Mouse (Mus musculus) cortical plate, adult 2 months (tissue): ENCODE results near the gene Gm6169.

Experiments
- CTCF ChIP-seq: fragments of 200-500 bp; IDR thresholded peaks from 2 replicates; pipeline ENCODE4 v1.5.1; 2011; ENCODE audit warnings: mild to moderate bottlenecking, control low read depth, low read length; ENCODE audit not compliant: insufficient read depth; ENCODE audit errors: extremely low read depth
- POLR2A ChIP-seq: fragments of 200-500 bp; IDR thresholded peaks from 2 replicates; pipeline ENCODE4 v1.6.1; 2011; ENCODE audit warnings: mild to moderate bottlenecking, low read length, control low read depth; ENCODE audit not compliant: insufficient read depth; ENCODE audit errors: extremely low read depth

DNA sequence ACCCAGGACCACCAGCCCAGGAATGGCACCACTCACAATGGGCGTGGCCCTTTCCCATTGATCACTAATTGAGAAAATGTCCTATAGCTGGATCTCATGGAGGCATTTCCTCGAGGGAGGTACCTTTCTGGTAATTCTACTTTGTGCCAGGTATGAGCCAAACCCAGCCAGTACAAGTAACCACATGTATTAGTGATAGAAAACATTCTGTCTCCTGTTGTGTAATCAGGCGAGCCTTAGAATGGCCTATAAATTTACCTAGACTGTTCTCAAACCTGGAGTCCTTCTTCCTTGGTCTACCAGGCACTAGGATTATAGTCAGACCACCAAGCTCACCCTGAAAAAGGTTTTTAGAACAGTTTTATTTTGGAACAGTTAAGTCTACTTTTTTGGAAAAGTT is 22.3 kb upstream of the Gm6169 start:
- TF ChIP-seq POLR2A, result no peak
- no peak for TF ChIP-seq CTCF
